ENCODE assay signal across 8 mouse cellular contexts in the genomic region with DNA sequence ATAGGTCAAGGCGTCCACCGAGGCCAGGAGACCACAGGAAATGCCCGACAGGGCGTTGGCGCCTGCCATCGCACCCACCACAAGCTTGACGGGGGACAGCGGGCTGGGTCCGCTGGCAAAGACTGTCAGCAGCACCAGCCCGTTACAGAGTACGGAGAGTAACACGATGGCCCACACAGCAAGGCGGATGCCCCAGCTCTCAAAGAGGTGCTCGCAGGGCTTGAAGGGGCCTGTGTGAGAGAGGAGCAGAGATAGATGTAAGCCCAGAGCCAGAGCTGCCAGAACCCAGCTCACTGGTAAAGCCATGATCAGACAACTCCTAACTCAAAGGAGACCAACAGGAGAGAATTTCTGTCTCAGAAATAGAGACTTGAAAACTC. TPM values are rescaled to one million over a fixed set of nuclear protein-coding genes. Genes with fewer than 3 reads are reported as not detected.
A peak's percentile ranks its signal among the peaks of the same experiment; 100 is the strongest.
DNase-seq lines count a peak whose midpoint lies in the region; ATAC-seq and TF ChIP-seq lines count a peak whose summit lies in the region.

No protein-coding gene starts in this region.

- H3K27ac ChIP-seq in kidney, embryonic 16.5 days (ENCODE audit: low read length) = no peak overlapping the region
- no peak overlapping the region for H3K27ac ChIP-seq in embryonic facial prominence, embryonic 11.5 days (replicated peaks; ENCODE audit: low read depth, low read length)
- H3K27ac ChIP-seq in hindbrain, postnatal 0 days = no peak overlapping the region
- H3K27ac ChIP-seq in midbrain, embryonic 16.5 days (ENCODE audit: low read length) = no peak overlapping the region

- no peaks in the 10 kb centered on the region for H3K36me3 ChIP-seq in kidney, embryonic 16.5 days (ENCODE audit: insufficient read depth, low read length)
- H3K36me3 ChIP-seq in embryonic facial prominence, embryonic 11.5 days (replicated peaks; ENCODE audit: control insufficient read depth, insufficient read depth, low read depth, low read length) = no peaks in the 10 kb centered on the region
- no peaks in the 10 kb centered on the region for H3K36me3 ChIP-seq in hindbrain, postnatal 0 days (ENCODE audit: insufficient read depth, low read length)
- no peaks in the 10 kb centered on the region for H3K36me3 ChIP-seq in midbrain, embryonic 16.5 days (ENCODE audit: control insufficient read depth, insufficient read depth, low read length)

- WGBS in kidney, embryonic 16.5 days = 7% methylated on average over 14 of the region's 14 CpGs
- WGBS in embryonic facial prominence, embryonic 11.5 days = 4% methylated on average over 14 of the region's 14 CpGs
- WGBS in hindbrain, postnatal 0 days = 11% methylated on average over 14 of the region's 14 CpGs
- WGBS in midbrain, embryonic 16.5 days = 9% methylated on average over 14 of the region's 14 CpGs

- H3K4me2 ChIP-seq in kidney, embryonic 16.5 days (replicated peaks; ENCODE audit: low read depth, low read length) = peak overlapping the region; percentile 93
- peak overlapping the region; percentile 87 for H3K4me2 ChIP-seq in embryonic facial prominence, embryonic 11.5 days (ENCODE audit: low read depth, low read length)
- peak overlapping the region; percentile 66 for H3K4me2 ChIP-seq in hindbrain, postnatal 0 days (ENCODE audit: low read depth, low read length)
- peak overlapping the region; percentile 80 for H3K4me2 ChIP-seq in midbrain, embryonic 16.5 days (ENCODE audit: low read length)

- DNase-seq in kidney, adult 9 months = no peak
- no peak for DNase-seq in embryonic facial prominence, embryonic 11.5 days (ENCODE audit: low spot score)
- no peak for DNase-seq in hindbrain, postnatal 0 days (ENCODE audit: low spot score)
- no peak for DNase-seq in adrenal gland, postnatal 36 days
- DNase-seq in urinary bladder, adult 2 months (ENCODE audit: low spot score) = no peak
- DNase-seq in kidney, postnatal 36 days = no peak

- H3K4me1 ChIP-seq in kidney, embryonic 16.5 days (ENCODE audit: insufficient read depth, low read length) = peaks cover 18% of the 10 kb centered on the region
- H3K4me1 ChIP-seq in embryonic facial prominence, embryonic 11.5 days (ENCODE audit: control insufficient read depth, insufficient read depth, low read length) = no peaks in the 10 kb centered on the region; the same call in none of the 2 replicates
- H3K4me1 ChIP-seq in hindbrain, postnatal 0 days (ENCODE audit: insufficient read depth, low read length) = no peaks in the 10 kb centered on the region
- H3K4me1 ChIP-seq in midbrain, embryonic 16.5 days (ENCODE audit: control insufficient read depth, insufficient read depth, low read length) = peaks cover 4% of the 10 kb centered on the region; the same call in 1 of the 2 replicates

- no peak for TF ChIP-seq CTCF in hindbrain, postnatal 0 days (IDR thresholded peaks at IDR 0.05; ENCODE audit: low read depth)

- H3K9me3 ChIP-seq in kidney, embryonic 16.5 days (ENCODE audit: low read length) = no peaks in the 10 kb centered on the region
- H3K9me3 ChIP-seq in embryonic facial prominence, embryonic 11.5 days (replicated peaks; ENCODE audit: control insufficient read depth, low read length) = no peaks in the 10 kb centered on the region
- H3K9me3 ChIP-seq in hindbrain, postnatal 0 days (ENCODE audit: low read length) = no peaks in the 10 kb centered on the region
- no peaks in the 10 kb centered on the region for H3K9me3 ChIP-seq in midbrain, embryonic 16.5 days (replicated peaks; ENCODE audit: control insufficient read depth, low read length, poor library complexity, severe bottlenecking)

- peak overlapping the region; percentile 47 for H3K4me3 ChIP-seq in kidney, embryonic 16.5 days (ENCODE audit: low read length)
- H3K4me3 ChIP-seq in embryonic facial prominence, embryonic 11.5 days (ENCODE audit: low read depth, low read length) = peak overlapping the region; percentile 37
- peak overlapping the region; percentile 34 for H3K4me3 ChIP-seq in hindbrain, postnatal 0 days (ENCODE audit: low read length)
- peak overlapping the region; percentile 38 for H3K4me3 ChIP-seq in midbrain, embryonic 16.5 days (ENCODE audit: low read depth, low read length)

- peaks cover 11% of the 10 kb centered on the region; the same call in 1 of the 2 replicates for H3K27me3 ChIP-seq in kidney, embryonic 16.5 days (ENCODE audit: insufficient read depth, low read length)
- H3K27me3 ChIP-seq in embryonic facial prominence, embryonic 11.5 days (ENCODE audit: control insufficient read depth, insufficient read depth, low read length) = peaks cover 3% of the 10 kb centered on the region; the same call in 1 of the 2 replicates
- no peaks in the 10 kb centered on the region for H3K27me3 ChIP-seq in hindbrain, postnatal 0 days (ENCODE audit: insufficient read depth, low read length)
- H3K27me3 ChIP-seq in midbrain, embryonic 16.5 days (ENCODE audit: control insufficient read depth, insufficient read depth, low read depth, low read length) = no peaks in the 10 kb centered on the region

- peak overlapping the region; percentile 63 for H3K9ac ChIP-seq in kidney, embryonic 16.5 days (replicated peaks; ENCODE audit: low read length)
- peak overlapping the region; percentile 55 for H3K9ac ChIP-seq in embryonic facial prominence, embryonic 11.5 days (replicated peaks; ENCODE audit: low read length)
- H3K9ac ChIP-seq in hindbrain, postnatal 0 days (replicated peaks; ENCODE audit: low read length) = peak overlapping the region; percentile 44
- H3K9ac ChIP-seq in midbrain, embryonic 16.5 days (ENCODE audit: low read depth, low read length) = peak overlapping the region; percentile 68

- ATAC-seq in kidney, embryonic 16.5 days (ENCODE audit: low FRiP score, low TSS enrichment) = no peak
- ATAC-seq in embryonic facial prominence, embryonic 11.5 days (replicated peaks; ENCODE audit: insufficient number of reproducible peaks, low FRiP score, low TSS enrichment, low read depth) = no peak
- peak; percentile 51 for ATAC-seq in hindbrain, postnatal 0 days
- peak; percentile 63 for ATAC-seq in midbrain, embryonic 16.5 days

RNA-seq across cellular contexts. Expression of a gene that starts 25.6 kb away (rescaled TPM):
- polyA plus RNA-seq in kidney, embryonic 16.5 days (2015; fragmentation: Nextera tagmentation; extraction: Ambion mirVana) = 39.7 and 40.2 TPM in 2 replicates
- polyA plus RNA-seq in embryonic facial prominence, embryonic 11.5 days (2014; fragmentation: Nextera tagmentation; extraction: Ambion mirVana) = 44.8 and 46.4 TPM in 2 replicates
- total RNA-seq in hindbrain, postnatal 0 days (2014; rRNA removed) = 4.5 and 5.3 TPM in 2 replicates
- polyA plus RNA-seq in hindbrain, postnatal 0 days (2015; fragmentation: Nextera tagmentation; extraction: Ambion mirVana) = 9.7 and 10.2 TPM in 2 replicates
- polyA plus RNA-seq in midbrain, embryonic 16.5 days (2015; fragmentation: Nextera tagmentation; extraction: Ambion mirVana) = 9.7 and 10.6 TPM in 2 replicates
- 1 to 10 TPM; 2.5 to 3.3 TPM for total RNA-seq in adrenal gland, postnatal 36 days (2021)
- polyA plus RNA-seq in urinary bladder, adult 2 months (2012; rRNA removed) = 2.3 and 3.5 TPM in 2 replicates

RNA-seq across cellular contexts. Expression of a gene that starts 32.2 kb away (rescaled TPM):
- polyA plus RNA-seq in kidney, embryonic 16.5 days (2015; fragmentation: Nextera tagmentation; extraction: Ambion mirVana) = 5.4 and 6.1 TPM in 2 replicates
- 5.0 and 5.9 TPM in 2 replicates for polyA plus RNA-seq in embryonic facial prominence, embryonic 11.5 days (2014; fragmentation: Nextera tagmentation; extraction: Ambion mirVana)
- 26.6 and 36.6 TPM in 2 replicates for total RNA-seq in hindbrain, postnatal 0 days (2014; rRNA removed)
- 12.5 and 12.9 TPM in 2 replicates for polyA plus RNA-seq in hindbrain, postnatal 0 days (2015; fragmentation: Nextera tagmentation; extraction: Ambion mirVana)
- 13.6 and 13.7 TPM in 2 replicates for polyA plus RNA-seq in midbrain, embryonic 16.5 days (2015; fragmentation: Nextera tagmentation; extraction: Ambion mirVana)
- total RNA-seq in adrenal gland, postnatal 36 days (2021) = 10 to 100 TPM; 10.5 to 11.4 TPM
- 96.4 and 178 TPM in 2 replicates for polyA plus RNA-seq in urinary bladder, adult 2 months (2012; rRNA removed)

Comparison
In these comparisons a context has a peak if more than half of its experiments do, and no peak if none do; other contexts are left out.
1. ATAC-seq: peak in hindbrain, postnatal 0 days (single experiment) and midbrain, embryonic 16.5 days (single experiment); none in kidney, embryonic 16.5 days (single experiment) and embryonic facial prominence, embryonic 11.5 days (single experiment).
2. Peak in every context shown above with its lines, with median percentiles within 50 percentile points of each other: H3K4me2 ChIP-seq, H3K4me3 ChIP-seq and H3K9ac ChIP-seq.